Mouse (Mus musculus) erythroblast, embryonic 14.5 days (primary cell): ENCODE data around the gene Smarcal1. TPM values are rescaled to one million over a fixed set of nuclear protein-coding genes. Genes with fewer than 3 reads are reported as not detected.

Source experiments
- H3K27me3 ChIP-seq: 2 replicates; pipeline ENCODE4 v1.6.1; 2012; ENCODE audit warnings: inconsistent platforms; ENCODE audit not compliant: control insufficient read depth
- H3K36me3 ChIP-seq: 2 replicates; pipeline ENCODE4 v1.6.1; 2012; ENCODE audit warnings: mild to moderate bottlenecking, inconsistent platforms; ENCODE audit not compliant: control insufficient read depth
- H3K4me1 ChIP-seq: 2 replicates; pipeline ENCODE4 v1.6.1; 2012; ENCODE audit warnings: inconsistent platforms; ENCODE audit not compliant: control insufficient read depth
- H3K4me3 ChIP-seq: replicated peaks from 2 replicates; pipeline ENCODE3; 2012; ENCODE audit warnings: moderate library complexity, mild to moderate bottlenecking, inconsistent platforms
- H3K9me3 ChIP-seq: 2 replicates; pipeline ENCODE4 v1.6.1; 2012; ENCODE audit warnings: low read length, inconsistent platforms, mixed read lengths; ENCODE audit not compliant: control insufficient read depth
- GATA1 ChIP-seq: IDR thresholded peaks from 2 replicates; pipeline ENCODE4 v1.6.1; 2012; ENCODE audit warnings: low read length, inconsistent platforms, mixed read lengths
- TAL1 ChIP-seq: IDR thresholded peaks from 3 replicates; pipeline ENCODE4 v1.6.1; 2012; ENCODE audit warnings: low read length, inconsistent platforms, mixed read lengths
- polyA plus RNA-seq: library from polyadenylated mRNA; stranded (reverse); fragments of >175 nt; gene quantifications from 2 replicates; pipeline ENCODE4 v1.2.3, GENCODE M21; 2012

The Smarcal1 gene
- polyA plus RNA-seq, 1 experiment: 0.25 TPM

DNA sequence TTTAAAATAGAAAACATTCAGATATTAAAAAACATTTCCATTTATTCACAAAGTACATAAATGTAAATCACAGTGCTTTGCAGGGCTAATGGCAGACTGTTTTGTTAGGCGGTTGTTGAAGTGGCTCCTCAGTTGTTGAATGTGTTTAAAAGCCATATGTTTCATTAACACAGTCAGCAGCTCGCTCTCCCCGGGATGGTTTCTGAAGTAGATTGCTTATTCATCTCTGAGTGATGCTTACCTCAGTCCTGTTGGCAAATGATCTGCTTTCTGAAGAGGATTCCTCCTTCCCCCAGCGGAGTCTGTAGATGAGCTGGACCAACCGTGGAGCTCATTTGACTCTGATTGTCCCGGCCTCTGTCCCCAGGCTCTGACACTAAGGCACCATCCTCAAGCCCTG, 29.1 kb downstream of the Smarcal1 start:
- Histone ChIP-seq H3K4me3 (no peak overlapping the region), H3K9me3 (no peaks in the 10 kb centered on the region), H3K27me3 (no peaks in the 10 kb centered on the region), H3K36me3 (peaks cover 71% of the 10 kb centered on the region), H3K4me1 (no peaks in the 10 kb centered on the region)
- no peak for TF ChIP-seq GATA1
- no peak for TF ChIP-seq TAL1

DNA sequence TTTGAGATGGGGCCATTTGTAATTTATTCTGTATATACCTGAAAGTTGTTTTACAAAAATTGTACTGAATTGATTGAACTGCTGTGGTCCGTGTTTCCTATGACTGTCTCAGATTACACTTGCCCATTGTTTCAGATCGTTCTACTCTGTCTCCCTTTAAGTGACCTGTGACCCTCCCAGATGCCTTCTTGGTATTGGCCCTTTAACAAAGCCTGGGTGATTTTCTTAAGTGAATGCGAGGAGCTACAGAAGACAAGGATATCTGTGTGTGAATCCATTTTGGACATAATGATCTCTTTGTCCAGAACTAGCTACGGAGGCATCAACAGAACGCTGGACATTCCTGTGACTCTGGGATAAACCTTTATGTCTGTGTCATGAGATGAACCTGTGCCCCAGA, 52.2 kb downstream of the Smarcal1 start:
- Histone ChIP-seq H3K4me3 (no peak overlapping the region), H3K27me3 (no peaks in the 10 kb centered on the region), H3K4me1 (no peaks in the 10 kb centered on the region), H3K36me3 (peaks cover 14% of the 10 kb centered on the region), H3K9me3 (no peaks in the 10 kb centered on the region; the same call in 1 of the 2 replicates)
- TF ChIP-seq TAL1 (no peak), GATA1 (no peak)

DNA sequence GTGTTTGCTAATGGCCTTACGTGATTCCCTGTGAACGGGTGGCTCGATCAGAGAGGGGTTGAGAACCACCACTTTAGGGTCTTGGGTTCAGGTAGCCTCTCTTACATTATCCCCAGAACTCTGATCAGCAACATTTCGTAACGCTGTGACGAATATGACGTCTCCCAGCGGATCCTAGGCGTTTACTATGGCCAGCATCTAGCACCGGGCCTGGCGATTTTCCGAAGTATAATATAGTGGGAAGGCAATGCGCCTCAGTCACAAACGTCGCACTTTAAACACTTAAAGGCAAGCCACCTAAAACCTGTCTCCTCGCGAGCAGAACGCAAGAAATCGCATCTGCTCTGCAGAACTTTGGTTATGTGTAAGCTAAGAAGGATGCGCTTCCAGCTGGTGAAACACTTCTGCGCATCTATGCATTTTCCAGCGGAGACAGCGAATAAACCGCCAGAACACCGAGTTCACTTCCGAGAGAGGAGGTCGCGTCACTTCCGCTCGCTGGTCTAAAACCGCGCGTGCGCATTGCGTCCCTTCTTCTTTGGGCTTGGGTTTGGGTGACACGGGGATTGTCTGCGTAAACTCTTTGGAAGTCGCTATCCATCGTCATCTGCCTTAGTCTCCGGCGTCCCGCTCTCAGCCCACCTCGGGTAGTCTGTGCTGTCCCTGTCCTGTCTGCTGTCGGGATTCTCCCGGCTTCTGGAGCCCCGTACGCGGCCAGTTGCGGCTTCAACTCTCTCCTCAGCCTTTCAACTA, 57.8 kb downstream of the Smarcal1 start:
- Histone ChIP-seq H3K4me1 (0 out of 2 replicates have a peak, but pooled peaks cover 3% of the 10 kb centered on the region), H3K9me3 (peaks cover 5% of the 10 kb centered on the region; the same call in 1 of the 2 replicates), H3K36me3 (no peaks in the 10 kb centered on the region), H3K4me3 (peak overlapping the region; percentile 42), H3K27me3 (no peaks in the 10 kb centered on the region)
- TF ChIP-seq GATA1: no peak
- TF ChIP-seq TAL1: no peak

DNA sequence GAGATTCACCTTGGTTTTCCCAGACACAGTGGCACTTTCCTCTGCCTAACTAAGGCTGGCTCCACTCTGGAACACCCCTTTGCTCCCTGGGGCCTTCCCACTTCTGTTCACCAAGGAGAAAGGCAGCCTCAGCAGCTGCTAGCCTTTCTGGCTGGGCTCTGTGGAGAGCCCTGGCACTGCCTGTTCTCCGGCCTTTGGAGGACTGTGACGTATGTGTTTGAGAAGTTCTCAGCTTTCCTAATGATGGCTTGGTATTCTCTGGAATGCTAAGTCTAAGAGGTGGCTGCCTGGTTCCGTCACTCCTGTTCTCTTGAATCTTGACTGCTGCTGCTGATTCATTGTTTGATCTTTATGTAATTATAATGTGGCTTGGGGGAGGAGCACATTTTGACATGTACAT, 90.0 kb downstream of the Smarcal1 start:
- TF ChIP-seq GATA1: no peak
- Histone ChIP-seq H3K4me1 (no peaks in the 10 kb centered on the region), H3K9me3 (no peaks in the 10 kb centered on the region), H3K36me3 (no peaks in the 10 kb centered on the region), H3K27me3 (no peaks in the 10 kb centered on the region), H3K4me3 (no peak overlapping the region)

Other genes with a start within 250 kb of the Smarcal1 start
- not detected in 2 replicates for gene March4, start 46.3 kb upstream of the Smarcal1 start, polyA plus RNA-seq
- gene Ankar, start 117.3 kb downstream of the Smarcal1 start, polyA plus RNA-seq: not detected in 2 replicates
- gene Rpl37a, start 128.0 kb downstream of the Smarcal1 start, polyA plus RNA-seq: 20.1 and 25.7 TPM in 2 replicates
- gene Igfbp2, start 241.3 kb downstream of the Smarcal1 start, polyA plus RNA-seq: 0.10 TPM in 1 of 2 replicates, not detected in the other